ENCODE assay signal across 9 mouse cellular contexts in the genomic region with DNA sequence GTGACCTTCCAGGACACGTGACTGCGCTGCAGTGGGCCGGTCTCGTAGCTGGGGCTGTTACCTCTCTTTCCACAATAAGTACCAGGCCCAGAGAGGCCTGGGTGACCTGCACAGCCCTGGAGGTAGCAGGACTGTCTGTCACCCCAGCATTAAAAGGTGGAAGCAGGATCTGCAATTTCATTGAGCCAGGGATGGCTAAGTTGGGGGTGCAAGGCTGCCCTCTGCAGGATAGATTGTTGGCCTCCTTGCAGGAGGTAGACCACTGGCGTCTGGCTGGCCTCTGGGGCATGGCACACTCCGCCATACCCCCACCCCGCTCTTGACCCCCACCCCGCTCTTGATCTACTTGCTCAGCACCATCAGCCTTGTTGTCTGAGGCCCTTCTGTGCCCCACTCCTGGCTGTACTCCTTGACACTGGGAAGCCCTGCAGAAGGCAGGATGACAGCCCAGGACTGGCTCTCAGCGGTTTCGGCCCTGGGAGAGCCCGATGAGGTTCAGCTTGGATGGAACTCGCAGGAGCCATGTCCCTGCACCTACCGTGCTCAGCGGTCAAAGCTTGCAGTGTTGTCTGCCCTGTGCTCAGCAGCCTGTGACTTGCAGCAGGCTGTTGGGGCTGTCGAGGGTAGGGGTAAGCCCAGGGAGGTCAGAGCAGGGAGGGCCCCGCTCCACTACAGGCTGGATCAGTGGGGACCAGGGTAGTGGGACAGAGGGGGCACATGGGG. TPM values are rescaled to one million over a fixed set of nuclear protein-coding genes. Genes with fewer than 3 reads are reported as not detected.
DNase-seq lines count a peak whose midpoint lies in the region; ATAC-seq and TF ChIP-seq lines count a peak whose summit lies in the region.
"Had no signal": no experiment of that assay in that cellular context is flagged by ENCODE, and none has a peak within 500 bp of the region (broad histone marks: within the 10 kb centered on the region; RNA-seq: fewer than 3 reads in every experiment).

No protein-coding gene starts in this region.

- DNase-seq in cerebellum, adult 2 months, result peak; percentile 44 to 58
- no peak for DNase-seq in cerebellum, adult 8-10 months
- DNase-seq in A20 (ENCODE audit: low read depth, low spot score), result peak; percentile 46
- no peak for DNase-seq in embryonic facial prominence, embryonic 14.5 days (ENCODE audit: low spot score)
- peak; percentile 65 for DNase-seq in kidney, postnatal 0 days (ENCODE audit: low spot score)
- DNase-seq in midbrain, embryonic 14.5 days, result peak; percentile 57
- DNase-seq in layer of hippocampus, adult 8-10 months (ENCODE audit: low spot score in 2 of 2), result no peak

- H3K9me3 ChIP-seq in embryonic facial prominence, embryonic 14.5 days (ENCODE audit: control insufficient read depth, low read length), result no peaks in the 10 kb centered on the region
- H3K9me3 ChIP-seq in kidney, postnatal 0 days (replicated peaks; ENCODE audit: low read length), result no peaks in the 10 kb centered on the region
- H3K9me3 ChIP-seq in midbrain, embryonic 14.5 days (ENCODE audit: control insufficient read depth, low read length), result no peaks in the 10 kb centered on the region

- peaks cover 64% of the 10 kb centered on the region for H3K36me3 ChIP-seq in embryonic facial prominence, embryonic 14.5 days (ENCODE audit: control insufficient read depth, insufficient read depth, low read length)
- peaks cover 32% of the 10 kb centered on the region for H3K36me3 ChIP-seq in kidney, postnatal 0 days (ENCODE audit: insufficient read depth, low read length)
- H3K36me3 ChIP-seq in midbrain, embryonic 14.5 days (ENCODE audit: control insufficient read depth, insufficient read depth, low read length), result peaks cover 70% of the 10 kb centered on the region

- no peak for ATAC-seq in embryonic facial prominence, embryonic 14.5 days (ENCODE audit: low read depth)
- 0 out of 2 replicates have a peak, but pooled peaks have one; percentile 3 for ATAC-seq in kidney, postnatal 0 days (replicated peaks; ENCODE audit: low FRiP score, low read depth)
- no peak for ATAC-seq in midbrain, embryonic 14.5 days (ENCODE audit: low FRiP score, low TSS enrichment)
- ATAC-seq in granulocyte monocyte progenitor cell, adult 5-6 weeks (replicated peaks; ENCODE audit: poor library complexity, severe bottlenecking), result no peak
- ATAC-seq: Patski had no signal

- WGBS in cerebellum, adult 2 months, result 40% methylated on average over 16 of the region's 16 CpGs
- WGBS in embryonic facial prominence, embryonic 14.5 days, result 43% methylated on average over 13 of the region's 16 CpGs
- WGBS in kidney, postnatal 0 days, result 39% methylated on average over 16 of the region's 16 CpGs
- 35% methylated on average over 16 of the region's 16 CpGs for WGBS in midbrain, embryonic 14.5 days

- TF ChIP-seq CTCF in cerebellum, adult 2 months (IDR thresholded peaks at IDR 0.05; ENCODE audit: borderline replicate concordance, insufficient read depth, low read depth, low read length), result peak; percentile 54; the same call in 1 of the 2 replicates
- peak; percentile 66 for TF ChIP-seq CTCF in kidney, postnatal 0 days (IDR thresholded peaks at IDR 0.05; ENCODE audit: low read depth)

- H3K4me1 ChIP-seq in cerebellum, adult 2 months (ENCODE audit: control insufficient read depth, insufficient read depth, low read length), result peaks cover 17% of the 10 kb centered on the region; the same call in 1 of the 2 replicates
- peaks cover 12% of the 10 kb centered on the region; the same call in 1 of the 2 replicates for H3K4me1 ChIP-seq in embryonic facial prominence, embryonic 14.5 days (ENCODE audit: control insufficient read depth, insufficient read depth, low read length)
- H3K4me1 ChIP-seq in kidney, postnatal 0 days (replicated peaks; ENCODE audit: insufficient read depth, low read length), result peaks cover 20% of the 10 kb centered on the region
- H3K4me1 ChIP-seq in midbrain, embryonic 14.5 days (ENCODE audit: control insufficient read depth, insufficient read depth, low read length), result peaks cover 9% of the 10 kb centered on the region

- no peak overlapping the region for H3K27ac ChIP-seq in cerebellum, adult 2 months (ENCODE audit: insufficient read depth, low read length)
- H3K27ac ChIP-seq in embryonic facial prominence, embryonic 14.5 days (replicated peaks; ENCODE audit: low read depth, low read length), result peak overlapping the region; percentile 39
- peak overlapping the region; percentile 87 for H3K27ac ChIP-seq in kidney, postnatal 0 days
- no peak overlapping the region for H3K27ac ChIP-seq in midbrain, embryonic 14.5 days (replicated peaks; ENCODE audit: low read depth, low read length)

- no peaks in the 10 kb centered on the region for H3K27me3 ChIP-seq in cerebellum, adult 2 months (ENCODE audit: control insufficient read depth, insufficient read depth, low read length)
- H3K27me3 ChIP-seq in embryonic facial prominence, embryonic 14.5 days (replicated peaks; ENCODE audit: control insufficient read depth, insufficient read depth, low read length), result no peaks in the 10 kb centered on the region
- H3K27me3 ChIP-seq in kidney, postnatal 0 days (ENCODE audit: insufficient read depth, low read length), result no peaks in the 10 kb centered on the region
- no peaks in the 10 kb centered on the region for H3K27me3 ChIP-seq in midbrain, embryonic 14.5 days (ENCODE audit: control insufficient read depth, insufficient read depth, low read length)
- H3K27me3 ChIP-seq: Patski had no signal

- peak overlapping the region; percentile 56 for H3K4me2 ChIP-seq in embryonic facial prominence, embryonic 14.5 days (ENCODE audit: low read depth, low read length)
- peak overlapping the region; percentile 70 for H3K4me2 ChIP-seq in kidney, postnatal 0 days (ENCODE audit: low read length)
- H3K4me2 ChIP-seq in midbrain, embryonic 14.5 days (ENCODE audit: low read length), result no peak overlapping the region

- no peak for TF ChIP-seq POLR2A in cerebellum, adult 2 months (IDR thresholded peaks at IDR 0.05; ENCODE audit: borderline replicate concordance, insufficient read depth, low read length)

- H3K4me3 ChIP-seq in cerebellum, adult 2 months (replicated peaks; ENCODE audit: insufficient read depth, low read depth, low read length), result no peak overlapping the region
- H3K4me3 ChIP-seq in embryonic facial prominence, embryonic 14.5 days (ENCODE audit: low read depth, low read length), result peak overlapping the region; percentile 25
- H3K4me3 ChIP-seq in kidney, postnatal 0 days (replicated peaks; ENCODE audit: low read depth, low read length), result peak overlapping the region; percentile 24
- H3K4me3 ChIP-seq in midbrain, embryonic 14.5 days (replicated peaks; ENCODE audit: low read depth, low read length), result no peak overlapping the region

- peak overlapping the region; percentile 47 for H3K9ac ChIP-seq in embryonic facial prominence, embryonic 14.5 days (ENCODE audit: low read depth, low read length)
- peak overlapping the region; percentile 44 for H3K9ac ChIP-seq in kidney, postnatal 0 days (ENCODE audit: low read depth, low read length)
- no peak overlapping the region for H3K9ac ChIP-seq in midbrain, embryonic 14.5 days (replicated peaks; ENCODE audit: low read length)

RNA-seq across cellular contexts. Expression of gene Cactin, which starts 4.4 kb away (rescaled TPM):
- 36.3 and 36.9 TPM in 2 replicates for polyA plus RNA-seq in cerebellum, adult 2 months (2012; rRNA removed)
- polyA plus RNA-seq in embryonic facial prominence, embryonic 14.5 days (2014; fragmentation: Nextera tagmentation; extraction: Ambion mirVana), result 27.0 and 27.5 TPM in 2 replicates
- 24.5 and 26.4 TPM in 2 replicates for polyA plus RNA-seq in kidney, postnatal 0 days (2015; fragmentation: Nextera tagmentation; extraction: Ambion mirVana)
- 22.6 and 22.8 TPM in 2 replicates for polyA plus RNA-seq in midbrain, embryonic 14.5 days (2014; fragmentation: Nextera tagmentation; extraction: Ambion mirVana)
- 16.2 and 16.3 TPM in 2 replicates for total RNA-seq in granulocyte monocyte progenitor cell, adult 5-6 weeks (2014; fragmentation: Nextera tagmentation)
- total RNA-seq in granulocyte monocyte progenitor cell, adult 5-6 weeks (2017), result 19.4 and 26.5 TPM in 2 replicates
- total RNA-seq in layer of hippocampus, adult 8-10 months (2022), result 10 to 100 TPM; 28.2 to 31.3 (median 30.2) TPM

RNA-seq across cellular contexts. Expression of gene Tbxa2r, which starts 12.0 kb away (rescaled TPM):
- polyA plus RNA-seq in cerebellum, adult 2 months (2012; rRNA removed), result 2.2 and 3.2 TPM in 2 replicates
- 6.7 and 8.7 TPM in 2 replicates for polyA plus RNA-seq in embryonic facial prominence, embryonic 14.5 days (2014; fragmentation: Nextera tagmentation; extraction: Ambion mirVana)
- 16.1 and 17.5 TPM in 2 replicates for polyA plus RNA-seq in kidney, postnatal 0 days (2015; fragmentation: Nextera tagmentation; extraction: Ambion mirVana)
- 2.9 and 3.7 TPM in 2 replicates for polyA plus RNA-seq in midbrain, embryonic 14.5 days (2014; fragmentation: Nextera tagmentation; extraction: Ambion mirVana)
- total RNA-seq in granulocyte monocyte progenitor cell, adult 5-6 weeks (2014; fragmentation: Nextera tagmentation), result not detected in 2 replicates
- total RNA-seq in granulocyte monocyte progenitor cell, adult 5-6 weeks (2017), result 0.09 TPM in 1 of 2 replicates, not detected in the other
- total RNA-seq in layer of hippocampus, adult 8-10 months (2022), result 1 to 10 TPM; 1.1 to 1.4 (median 1.4) TPM
- polyA plus RNA-seq: Patski had no signal

RNA-seq across cellular contexts. Expression of gene Pip5k1c, which starts 23.7 kb away (rescaled TPM):
- 288 and 314 TPM in 2 replicates for polyA plus RNA-seq in cerebellum, adult 2 months (2012; rRNA removed)
- 48.4 and 56.3 TPM in 2 replicates for polyA plus RNA-seq in embryonic facial prominence, embryonic 14.5 days (2014; fragmentation: Nextera tagmentation; extraction: Ambion mirVana)
- 37.8 and 39.3 TPM in 2 replicates for polyA plus RNA-seq in kidney, postnatal 0 days (2015; fragmentation: Nextera tagmentation; extraction: Ambion mirVana)
- polyA plus RNA-seq in midbrain, embryonic 14.5 days (2014; fragmentation: Nextera tagmentation; extraction: Ambion mirVana), result 102 and 132 TPM in 2 replicates
- total RNA-seq in granulocyte monocyte progenitor cell, adult 5-6 weeks (2014; fragmentation: Nextera tagmentation), result 32.4 and 42.7 TPM in 2 replicates
- total RNA-seq in granulocyte monocyte progenitor cell, adult 5-6 weeks (2017), result 24.7 and 32.7 TPM in 2 replicates
- 100 to 1,000 TPM; 267 to 303 (median 296) TPM for total RNA-seq in layer of hippocampus, adult 8-10 months (2022)

RNA-seq across cellular contexts. Expression of gene Tjp3, which starts 25.1 kb away (rescaled TPM):
- polyA plus RNA-seq in cerebellum, adult 2 months (2012; rRNA removed), result 0.51 and 1.2 TPM in 2 replicates
- 8.1 and 9.9 TPM in 2 replicates for polyA plus RNA-seq in embryonic facial prominence, embryonic 14.5 days (2014; fragmentation: Nextera tagmentation; extraction: Ambion mirVana)
- polyA plus RNA-seq in kidney, postnatal 0 days (2015; fragmentation: Nextera tagmentation; extraction: Ambion mirVana), result 19.0 and 19.1 TPM in 2 replicates
- polyA plus RNA-seq in midbrain, embryonic 14.5 days (2014; fragmentation: Nextera tagmentation; extraction: Ambion mirVana), result 4.4 and 5.7 TPM in 2 replicates
- 1.0 and 8.4 TPM in 2 replicates for total RNA-seq in granulocyte monocyte progenitor cell, adult 5-6 weeks (2014; fragmentation: Nextera tagmentation)
- total RNA-seq in granulocyte monocyte progenitor cell, adult 5-6 weeks (2017), result 1.3 and 6.2 TPM in 2 replicates
- total RNA-seq in layer of hippocampus, adult 8-10 months (2022), result 1 to 10 TPM in 2 of 4 experiments, under 1 TPM in 2; 0.73 to 1.2 (median 0.90) TPM

RNA-seq across cellular contexts. Expression of gene Gipc3, which starts 26.6 kb away (rescaled TPM):
- polyA plus RNA-seq in cerebellum, adult 2 months (2012; rRNA removed), result 0.97 and 1.0 TPM in 2 replicates
- polyA plus RNA-seq in embryonic facial prominence, embryonic 14.5 days (2014; fragmentation: Nextera tagmentation; extraction: Ambion mirVana), result 0.04 and 0.14 TPM in 2 replicates
- 0.07 and 0.13 TPM in 2 replicates for polyA plus RNA-seq in kidney, postnatal 0 days (2015; fragmentation: Nextera tagmentation; extraction: Ambion mirVana)
- polyA plus RNA-seq in midbrain, embryonic 14.5 days (2014; fragmentation: Nextera tagmentation; extraction: Ambion mirVana), result not detected in 2 replicates
- not detected in 2 replicates for total RNA-seq in granulocyte monocyte progenitor cell, adult 5-6 weeks (2014; fragmentation: Nextera tagmentation)
- total RNA-seq in granulocyte monocyte progenitor cell, adult 5-6 weeks (2017), result not detected in 2 replicates
- total RNA-seq in layer of hippocampus, adult 8-10 months (2022), result 1 to 10 TPM; 1.3 to 2.2 (median 1.7) TPM

Comparison
In these comparisons a context has a peak if more than half of its experiments do, and no peak if none do; other contexts are left out.
1. DNase-seq: peak in cerebellum, adult 2 months (2 of 2), A20 (single experiment), kidney, postnatal 0 days (single experiment) and midbrain, embryonic 14.5 days (single experiment); none in cerebellum, adult 8-10 months (single experiment), embryonic facial prominence, embryonic 14.5 days (single experiment) and layer of hippocampus, adult 8-10 months (0 of 2).
2. H3K27ac ChIP-seq: peak in embryonic facial prominence, embryonic 14.5 days (single experiment) and kidney, postnatal 0 days (single experiment); none in cerebellum, adult 2 months (single experiment) and midbrain, embryonic 14.5 days (single experiment).
3. H3K4me3 ChIP-seq: peak in embryonic facial prominence, embryonic 14.5 days (single experiment) and kidney, postnatal 0 days (single experiment); none in cerebellum, adult 2 months (single experiment) and midbrain, embryonic 14.5 days (single experiment).